Mouse (Mus musculus): ENCODE measurements around the gene Fcgrt. TPM values are rescaled to one million over a fixed set of nuclear protein-coding genes. Genes with fewer than 3 reads are reported as not detected.
A peak's percentile ranks its signal among the peaks of the same experiment; 100 is the strongest.
"Not testable (repeated sequence)": the region's sequence is repeated elsewhere in the genome, so short reads cannot be mapped to it uniquely, and the experiment has no call there.

Fcgrt gene
- polyA plus RNA-seq, 1 experiment from 2014 or later = 38.0 TPM

GRCm38 (mm10) chr7:45107052-45107645 is 3.5 kb upstream of the Fcgrt start:
- WGBS = 42% methylated on average over 5 of the region's 5 CpGs
- no peak for ATAC-seq (ENCODE audit: extremely low read depth, insufficient number of reproducible peaks, low FRiP score, low TSS enrichment)
- no peak overlapping the region for H3K4me3 ChIP-seq
- no peak overlapping the region for H3K4me2 ChIP-seq
- H3K36me3 ChIP-seq = no peaks in the 10 kb centered on the region
- no peaks in the 10 kb centered on the region for H3K9me3 ChIP-seq
- no peak overlapping the region for H3K9ac ChIP-seq
- peaks cover 23% of the 10 kb centered on the region for H3K4me1 ChIP-seq
- no peaks in the 10 kb centered on the region for H3K27me3 ChIP-seq (replicated peaks)
- H3K27ac ChIP-seq (replicated peaks) = no peak overlapping the region

GRCm38 (mm10) chr7:45106441-45106840 is 2.8 kb upstream of the Fcgrt start:
- Histone ChIP-seq H3K36me3 (no peaks in the 10 kb centered on the region), H3K27ac (replicated peaks) (no peak overlapping the region), H3K27me3 (replicated peaks) (no peaks in the 10 kb centered on the region), H3K4me2 (no peak overlapping the region), H3K9ac (no peak overlapping the region), H3K9me3 (no peaks in the 10 kb centered on the region), H3K4me1 (peaks cover 26% of the 10 kb centered on the region), H3K4me3 (no peak overlapping the region)
- ATAC-seq (ENCODE audit: extremely low read depth, insufficient number of reproducible peaks, low FRiP score, low TSS enrichment) = no peak
- 68% methylated on average over 6 of the region's 6 CpGs for WGBS

- Histone ChIP-seq H3K27me3 (replicated peaks) (no peaks in the 10 kb centered on the region), H3K36me3 (no peaks in the 10 kb centered on the region), H3K4me2 (no peak overlapping the region), H3K9ac (no peak overlapping the region), H3K4me3 (no peak overlapping the region), H3K27ac (replicated peaks) (no peak overlapping the region), H3K4me1 (peaks cover 26% of the 10 kb centered on the region), H3K9me3 (no peaks in the 10 kb centered on the region)
- WGBS = 71% methylated on average over 8 of the region's 8 CpGs
- no peak for ATAC-seq (ENCODE audit: extremely low read depth, insufficient number of reproducible peaks, low FRiP score, low TSS enrichment)
Observed at GRCm38 (mm10) chr7:45105491-45105890, 1.8 kb upstream of the Fcgrt start.

GRCm38 (mm10) chr7:45104941-45105340 is 1.3 kb upstream of the Fcgrt start:
- peaks cover 26% of the 10 kb centered on the region for H3K4me1 ChIP-seq
- no peaks in the 10 kb centered on the region for H3K27me3 ChIP-seq (replicated peaks)
- 62% methylated on average over 5 of the region's 5 CpGs for WGBS
- no peak overlapping the region for H3K27ac ChIP-seq (replicated peaks)
- no peaks in the 10 kb centered on the region for H3K9me3 ChIP-seq
- no peaks in the 10 kb centered on the region for H3K36me3 ChIP-seq
- ATAC-seq (ENCODE audit: extremely low read depth, insufficient number of reproducible peaks, low FRiP score, low TSS enrichment) = no peak
- no peak overlapping the region for H3K4me2 ChIP-seq
- H3K9ac ChIP-seq = no peak overlapping the region
- H3K4me3 ChIP-seq = no peak overlapping the region

- Histone ChIP-seq H3K4me2 (peak overlapping the region; percentile 69), H3K27ac (replicated peaks) (peak overlapping the region; percentile 88), H3K36me3 (peaks cover 9% of the 10 kb centered on the region), H3K27me3 (replicated peaks) (no peaks in the 10 kb centered on the region), H3K4me1 (peaks cover 26% of the 10 kb centered on the region), H3K9ac (peak overlapping the region; percentile 79), H3K9me3 (no peaks in the 10 kb centered on the region), H3K4me3 (peak overlapping the region; percentile 43)
- no peak for ATAC-seq (ENCODE audit: extremely low read depth, insufficient number of reproducible peaks, low FRiP score, low TSS enrichment)
- WGBS = 74% methylated on average over 9 of the region's 9 CpGs
Observed at GRCm38 (mm10) chr7:45102940-45103585, 588 bp downstream of the Fcgrt start.

GRCm38 (mm10) chr7:45102441-45102840 is 1.2 kb downstream of the Fcgrt start:
- ATAC-seq (ENCODE audit: extremely low read depth, insufficient number of reproducible peaks, low FRiP score, low TSS enrichment) = no peak
- 77% methylated on average over 11 of the region's 11 CpGs for WGBS

GRCm38 (mm10) chr7:45100046-45100445 is 3.6 kb downstream of the Fcgrt start:
- Histone ChIP-seq H3K27ac (replicated peaks) (no peak overlapping the region), H3K4me1 (peaks cover 26% of the 10 kb centered on the region), H3K9me3 (no peaks in the 10 kb centered on the region), H3K36me3 (peaks cover 12% of the 10 kb centered on the region), H3K9ac (no peak overlapping the region), H3K4me2 (no peak overlapping the region), H3K4me3 (no peak overlapping the region), H3K27me3 (replicated peaks) (no peaks in the 10 kb centered on the region)
- ATAC-seq (ENCODE audit: extremely low read depth, insufficient number of reproducible peaks, low FRiP score, low TSS enrichment) = no peak
- WGBS = 81% methylated on average over 6 of the region's 6 CpGs

More at GRCm38 (mm10) chr7:45102441-45102840, 1.2 kb downstream of the Fcgrt start:
- Histone ChIP-seq H3K9ac (peak overlapping the region; percentile 79), H3K4me2 (peak overlapping the region; percentile 69), H3K4me1 (peaks cover 26% of the 10 kb centered on the region), H3K27me3 (replicated peaks) (no peaks in the 10 kb centered on the region), H3K36me3 (peaks cover 9% of the 10 kb centered on the region), H3K27ac (replicated peaks) (no peak overlapping the region), H3K9me3 (no peaks in the 10 kb centered on the region), H3K4me3 (peak overlapping the region; percentile 43; the same call in 1 of the 2 replicates)

GRCm38 (mm10) chr7:45098541-45099240 is 5.0 kb downstream of the Fcgrt start:
- no peak overlapping the region for H3K27ac ChIP-seq (replicated peaks)

DNA sequence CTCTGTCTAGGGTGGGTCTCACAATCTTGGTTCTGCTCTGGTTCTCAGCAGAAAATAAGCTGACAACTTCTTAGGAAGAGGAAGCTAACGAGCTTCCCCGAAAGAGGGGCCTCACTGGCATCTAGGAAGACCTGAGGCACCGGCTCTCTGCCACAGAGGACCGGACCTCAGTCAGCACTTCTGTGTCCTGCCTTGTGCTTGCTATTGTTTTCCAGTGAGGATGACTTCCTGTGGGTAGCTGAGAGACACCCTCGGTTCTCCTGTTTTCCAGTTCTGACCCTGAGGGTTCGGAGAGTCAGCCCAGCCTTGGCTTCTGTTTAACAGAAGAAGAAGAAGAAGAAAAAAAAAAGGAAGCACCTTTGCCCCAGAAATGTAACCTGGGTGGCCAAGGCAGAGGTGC is 6.2 kb downstream of the Fcgrt start:
- H3K4me1 ChIP-seq = peaks cover 17% of the 10 kb centered on the region
- no peak overlapping the region for H3K4me3 ChIP-seq
- H3K9ac ChIP-seq = peak overlapping the region; percentile 50; the same call in 1 of the 2 replicates
- H3K27me3 ChIP-seq (replicated peaks) = no peaks in the 10 kb centered on the region
- no peak overlapping the region for H3K27ac ChIP-seq (replicated peaks)
- ATAC-seq (ENCODE audit: extremely low read depth, insufficient number of reproducible peaks, low FRiP score, low TSS enrichment) = no peak
- WGBS = 48% methylated on average over 6 of the region's 6 CpGs
- peaks cover 12% of the 10 kb centered on the region for H3K36me3 ChIP-seq
- no peak overlapping the region for H3K4me2 ChIP-seq
- no peaks in the 10 kb centered on the region for H3K9me3 ChIP-seq

More at GRCm38 (mm10) chr7:45098541-45099240, 5.0 kb downstream of the Fcgrt start:
- peaks cover 12% of the 10 kb centered on the region for H3K36me3 ChIP-seq
- H3K4me1 ChIP-seq = peaks cover 19% of the 10 kb centered on the region
- ATAC-seq (ENCODE audit: extremely low read depth, insufficient number of reproducible peaks, low FRiP score, low TSS enrichment) = no peak
- 84% methylated on average over 8 of the region's 8 CpGs for WGBS
- no peaks in the 10 kb centered on the region for H3K27me3 ChIP-seq (replicated peaks)
- H3K9ac ChIP-seq = no peak overlapping the region
- H3K4me3 ChIP-seq = no peak overlapping the region
- no peaks in the 10 kb centered on the region for H3K9me3 ChIP-seq
- no peak overlapping the region for H3K4me2 ChIP-seq

DNA sequence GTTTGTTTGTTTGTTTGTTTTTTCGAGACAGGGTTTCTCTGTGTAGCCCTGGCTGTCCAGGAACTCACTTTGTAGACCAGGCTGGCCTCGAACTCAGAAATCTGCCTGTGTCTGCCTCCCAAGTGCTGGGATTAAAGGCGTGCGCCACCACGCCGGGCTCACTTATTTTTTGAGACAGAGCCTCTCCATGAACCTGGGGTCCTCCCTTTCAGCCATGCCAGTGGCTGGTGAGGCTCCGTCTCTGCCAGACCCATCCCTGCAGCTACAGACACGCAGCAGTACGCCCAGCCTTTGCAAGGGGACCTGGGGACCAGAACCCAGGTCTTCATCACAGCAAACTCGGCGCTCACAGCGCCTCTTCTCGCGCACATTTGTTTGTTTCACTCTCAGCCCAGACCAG is 7.7 kb downstream of the Fcgrt start:
- WGBS = 92% methylated on average over 14 of the region's 14 CpGs
- not testable (repeated sequence) for H3K27me3 ChIP-seq (replicated peaks); ATAC-seq (ENCODE audit: extremely low read depth, insufficient number of reproducible peaks, low FRiP score, low TSS enrichment); H3K9me3 ChIP-seq; H3K4me3 ChIP-seq; H3K27ac ChIP-seq (replicated peaks); H3K4me2 ChIP-seq; H3K9ac ChIP-seq
- Histone ChIP-seq H3K36me3 (peaks cover 12% of the 10 kb centered on the region), H3K4me1 (peaks cover 16% of the 10 kb centered on the region)

- no peaks in the 10 kb centered on the region for H3K9me3 ChIP-seq
- WGBS = 76% methylated on average over 6 of the region's 6 CpGs
- no peak for ATAC-seq (ENCODE audit: extremely low read depth, insufficient number of reproducible peaks, low FRiP score, low TSS enrichment)
- no peak overlapping the region for H3K27ac ChIP-seq (replicated peaks)
- H3K9ac ChIP-seq = no peak overlapping the region
- peaks cover 14% of the 10 kb centered on the region for H3K36me3 ChIP-seq
- no peak overlapping the region for H3K4me2 ChIP-seq
- no peak overlapping the region for H3K4me3 ChIP-seq
- H3K4me1 ChIP-seq = peaks cover 22% of the 10 kb centered on the region
- H3K27me3 ChIP-seq (replicated peaks) = no peaks in the 10 kb centered on the region
Observed at GRCm38 (mm10) chr7:45095367-45095766, 8.3 kb downstream of the Fcgrt start.
